Mouse (Mus musculus): ENCODE measurements at regions not wholly inside any gene's neighbourhood (a gene's known extent, or its start where the extent isn't known, plus 50 kb on each side); places are given as distances from the start of the nearest gene placed in this dataset.

- no peak for DNase-seq (ENCODE audit: low spot score in 2 of 2)
Observed at GRCm38 (mm10) chr13:46222031-46222430, 51.5 kb upstream of the Stmnd1 start.

GRCm38 (mm10) chr13:46218101-46218701 is 55.3 kb upstream of the Stmnd1 start:
- DNase-seq (ENCODE audit: low spot score in 2 of 2): no peak

GRCm38 (mm10) chr13:46216954-46217838 is 56.3 kb upstream of the Stmnd1 start:
- DNase-seq (ENCODE audit: low spot score in 2 of 2): no peak

GRCm38 (mm10) chr13:46203551-46203950 is 70.0 kb upstream of the Stmnd1 start:
- no peak for DNase-seq (ENCODE audit: low spot score in 2 of 2)

- no peak for DNase-seq (ENCODE audit: low spot score in 2 of 2)
Observed at GRCm38 (mm10) chr13:46202586-46202985, 70.9 kb upstream of the Stmnd1 start.

- DNase-seq (ENCODE audit: low spot score in 2 of 2): no peak
Observed at GRCm38 (mm10) chr13:46201029-46201599, 72.4 kb upstream of the Stmnd1 start.

- DNase-seq (ENCODE audit: low spot score in 2 of 2): no peak
Observed at GRCm38 (mm10) chr13:46193131-46193530, 80.4 kb upstream of the Stmnd1 start.

GRCm38 (mm10) chr13:46189726-46190125 is 83.8 kb upstream of the Stmnd1 start:
- no peak for DNase-seq (ENCODE audit: low spot score in 2 of 2)

GRCm38 (mm10) chr13:46182851-46183250 is 90.7 kb upstream of the Stmnd1 start:
- no peak for DNase-seq (ENCODE audit: low spot score in 2 of 2)

GRCm38 (mm10) chr13:46180606-46181133 is 92.9 kb upstream of the Stmnd1 start:
- DNase-seq (ENCODE audit: low spot score in 2 of 2): no peak

GRCm38 (mm10) chr13:46179916-46180315 is 93.6 kb upstream of the Stmnd1 start:
- DNase-seq (ENCODE audit: low spot score in 2 of 2): no peak

- no peak for DNase-seq (ENCODE audit: low spot score in 2 of 2)
Observed at GRCm38 (mm10) chr13:46173103-46173502, 100.4 kb upstream of the Stmnd1 start.

- peak; percentile 40 to 61 for DNase-seq (ENCODE audit: low spot score in 2 of 2)
Observed at GRCm38 (mm10) chr13:46162025-46162374, 111.5 kb upstream of the Stmnd1 start.

GRCm38 (mm10) chr13:46161261-46162024 is 112.1 kb upstream of the Stmnd1 start:
- DNase-seq (ENCODE audit: low spot score in 2 of 2): no peak

GRCm38 (mm10) chr13:46159354-46159753 is 114.2 kb upstream of the Stmnd1 start:
- DNase-seq (ENCODE audit: low spot score in 2 of 2): peak; percentile 52 to 65

- DNase-seq (ENCODE audit: low spot score in 2 of 2): no peak
Observed at GRCm38 (mm10) chr13:46153282-46154260, 120.0 kb upstream of the Stmnd1 start.

- DNase-seq (ENCODE audit: low spot score in 2 of 2): no peak
Observed at GRCm38 (mm10) chr13:46140006-46140405, 133.5 kb upstream of the Stmnd1 start.

GRCm38 (mm10) chr13:46139251-46139650 is 134.3 kb upstream of the Stmnd1 start:
- no peak for DNase-seq (ENCODE audit: low spot score in 2 of 2)

- DNase-seq (ENCODE audit: low spot score in 2 of 2): no peak
Observed at GRCm38 (mm10) chr13:46135411-46135810, 138.1 kb upstream of the Stmnd1 start.

- DNase-seq (ENCODE audit: low spot score in 2 of 2): no peak
Observed at GRCm38 (mm10) chr13:46129236-46129855, 144.2 kb upstream of the Stmnd1 start.

Measured in natural killer cell, adult 2 months (primary cell).